Mouse (Mus musculus) heart, embryonic 11.5 days (tissue): Measurements from ENCODE around the gene Pbx3. TPM values are rescaled to one million over a fixed set of nuclear protein-coding genes. Genes with fewer than 3 reads are reported as not detected.

Experiments used
- ATAC-seq: fragments of 200-750 bp; cut with Nextera tagmentation; replicated peaks from 2 replicates; pipeline ENCODE4 v1.8.0; 2017; ENCODE audit warnings: moderate library complexity; ENCODE audit not compliant: insufficient number of reproducible peaks, low FRiP score, low TSS enrichment
- H3K27ac ChIP-seq: fragments of 300-500 bp; sonication (generic); 2 replicates; pipeline ENCODE4 v1.5.1; 2014; ENCODE audit warnings: mild to moderate bottlenecking, low read depth, low read length
- H3K27me3 ChIP-seq: fragments of 300-500 bp; sonication (generic); 2 replicates; pipeline ENCODE4 v1.6.1; 2014; ENCODE audit warnings: mild to moderate bottlenecking, low read length, mixed read lengths; ENCODE audit not compliant: control insufficient read depth, insufficient read depth
- H3K36me3 ChIP-seq: fragments of 300-500 bp; sonication (generic); 2 replicates; pipeline ENCODE4 v1.6.1; 2014; ENCODE audit warnings: mild to moderate bottlenecking, low read length, moderate library complexity, mixed read lengths; ENCODE audit not compliant: control insufficient read depth, insufficient read depth
- H3K4me1 ChIP-seq: fragments of 300-500 bp; sonication (generic); 2 replicates; pipeline ENCODE4 v1.6.1; 2014; ENCODE audit warnings: low read length; ENCODE audit not compliant: control insufficient read depth, insufficient read depth
- H3K4me2 ChIP-seq: fragments of 300-500 bp; sonication (generic); 2 replicates; pipeline ENCODE4 v1.6.1; 2014; ENCODE audit warnings: mild to moderate bottlenecking, moderate library complexity
- H3K4me3 ChIP-seq: fragments of 300-500 bp; sonication (generic); 2 replicates; pipeline ENCODE4 v1.5.1; 2014; ENCODE audit warnings: low read depth, low read length
- H3K9ac ChIP-seq: fragments of 300-500 bp; sonication (generic); 2 replicates; pipeline ENCODE4 v1.6.1; 2014; ENCODE audit warnings: mild to moderate bottlenecking, low read depth, low read length, moderate library complexity
- H3K9me3 ChIP-seq: fragments of 300-500 bp; sonication (generic); replicated peaks from 2 replicates; pipeline ENCODE4 v1.6.1; 2016; ENCODE audit warnings: low read length; ENCODE audit not compliant: control insufficient read depth
- WGBS: fragments of 180-500 bp; shearing (Covaris S2); extraction: QIAGEN DNeasy Blood & Tissue Kit; methylation state at CpG from one replicate; pipeline ENCODE4 v1.1.7; 2014; ENCODE audit not compliant: insufficient replicate concordance; 5-methylcytosine and 5-hydroxymethylcytosine counted together
- polyA plus RNA-seq: library from polyadenylated mRNA; unstranded; fragments of >200 nt; fragmentation: Nextera tagmentation; extraction: Ambion mirVana; gene quantifications from 2 replicates; pipeline ENCODE4 v1.2.1, GENCODE M21; 2014

The Pbx3 gene
- polyA plus RNA-seq, 1 experiment from 2014 or later: 29.1 TPM

DNA sequence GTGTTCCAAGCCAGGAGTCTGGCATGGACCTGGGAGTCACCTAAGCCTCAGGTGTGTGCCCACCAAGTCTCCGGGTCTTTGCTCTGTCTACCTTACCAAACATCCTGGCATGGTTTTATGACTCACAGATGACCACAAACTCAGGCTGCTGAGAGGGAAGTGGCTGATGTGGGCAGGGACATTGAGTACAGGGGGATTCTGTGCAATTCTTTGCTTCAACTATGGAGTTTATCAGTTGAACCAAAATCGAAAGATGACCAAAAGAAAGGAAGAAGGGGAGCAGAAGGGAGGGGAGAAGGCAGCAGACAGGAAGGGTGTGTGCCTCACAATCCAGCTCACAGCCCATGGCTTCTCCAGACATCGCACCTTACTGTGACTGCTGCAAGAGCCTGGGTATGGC lies 210.5 kb downstream of the Pbx3 start:
- no peak for ATAC-seq
- no peaks in the 10 kb centered on the region for H3K36me3 ChIP-seq
- no peak overlapping the region for H3K9ac ChIP-seq
- no peak overlapping the region for H3K4me2 ChIP-seq
- H3K27ac ChIP-seq: no peak overlapping the region
- H3K27me3 ChIP-seq: no peaks in the 10 kb centered on the region
- WGBS: 74% methylated on average over 3 of the region's 3 CpGs
- no peaks in the 10 kb centered on the region for H3K4me1 ChIP-seq
- no peak overlapping the region for H3K4me3 ChIP-seq
- no peaks in the 10 kb centered on the region for H3K9me3 ChIP-seq

GRCm38 (mm10) chr2:34157746-34158145 lies 215.2 kb downstream of the Pbx3 start:
- no peak for ATAC-seq
- H3K9ac ChIP-seq: no peak overlapping the region
- no peak overlapping the region for H3K27ac ChIP-seq
- H3K36me3 ChIP-seq: no peaks in the 10 kb centered on the region
- H3K27me3 ChIP-seq: no peaks in the 10 kb centered on the region
- WGBS: 78% methylated on average over 3 of the region's 3 CpGs
- no peak overlapping the region for H3K4me3 ChIP-seq
- no peaks in the 10 kb centered on the region for H3K4me1 ChIP-seq
- no peaks in the 10 kb centered on the region for H3K9me3 ChIP-seq
- H3K4me2 ChIP-seq: no peak overlapping the region

GRCm38 (mm10) chr2:34154833-34155232 lies 218.1 kb downstream of the Pbx3 start:
- no peak for ATAC-seq
- Histone ChIP-seq H3K9me3 (no peaks in the 10 kb centered on the region), H3K9ac (no peak overlapping the region), H3K4me3 (no peak overlapping the region), H3K36me3 (no peaks in the 10 kb centered on the region), H3K4me2 (no peak overlapping the region), H3K27me3 (no peaks in the 10 kb centered on the region), H3K4me1 (no peaks in the 10 kb centered on the region), H3K27ac (no peak overlapping the region)
- 62% methylated on average over 5 of the region's 5 CpGs for WGBS

GRCm38 (mm10) chr2:34153336-34153735 lies 219.6 kb downstream of the Pbx3 start:
- Histone ChIP-seq H3K36me3 (no peaks in the 10 kb centered on the region), H3K4me3 (no peak overlapping the region), H3K9me3 (no peaks in the 10 kb centered on the region), H3K27me3 (no peaks in the 10 kb centered on the region), H3K4me2 (no peak overlapping the region), H3K9ac (no peak overlapping the region), H3K27ac (no peak overlapping the region), H3K4me1 (no peaks in the 10 kb centered on the region)
- WGBS: 76% methylated on average over 6 of the region's 6 CpGs
- no peak for ATAC-seq

GRCm38 (mm10) chr2:34150560-34150959 lies 222.4 kb downstream of the Pbx3 start:
- Histone ChIP-seq H3K27me3 (no peaks in the 10 kb centered on the region), H3K27ac (no peak overlapping the region), H3K4me3 (no peak overlapping the region), H3K4me1 (no peaks in the 10 kb centered on the region), H3K4me2 (no peak overlapping the region), H3K9ac (no peak overlapping the region), H3K36me3 (no peaks in the 10 kb centered on the region), H3K9me3 (no peaks in the 10 kb centered on the region)
- 80% methylated on average over 4 of the region's 4 CpGs for WGBS
- no peak for ATAC-seq

- Histone ChIP-seq H3K4me1 (no peaks in the 10 kb centered on the region), H3K4me3 (no peak overlapping the region), H3K9me3 (no peaks in the 10 kb centered on the region), H3K27ac (no peak overlapping the region), H3K4me2 (no peak overlapping the region), H3K36me3 (no peaks in the 10 kb centered on the region), H3K9ac (no peak overlapping the region), H3K27me3 (no peaks in the 10 kb centered on the region)
- WGBS: 75% methylated on average over 7 of the region's 7 CpGs
- no peak for ATAC-seq
Measured at GRCm38 (mm10) chr2:34148214-34148613, 224.7 kb downstream of the Pbx3 start.

- WGBS: 88% methylated on average over 14 of the region's 14 CpGs
- no peak for ATAC-seq
- no peak overlapping the region for H3K4me3 ChIP-seq
- no peaks in the 10 kb centered on the region for H3K27me3 ChIP-seq
- H3K27ac ChIP-seq: no peak overlapping the region
- H3K4me2 ChIP-seq: no peak overlapping the region
- H3K9me3 ChIP-seq: no peaks in the 10 kb centered on the region
- H3K4me1 ChIP-seq: no peaks in the 10 kb centered on the region
- no peaks in the 10 kb centered on the region for H3K36me3 ChIP-seq
- no peak overlapping the region for H3K9ac ChIP-seq
Measured at GRCm38 (mm10) chr2:34147476-34147875, 225.5 kb downstream of the Pbx3 start.

- Histone ChIP-seq H3K4me1 (no peaks in the 10 kb centered on the region), H3K9ac (no peak overlapping the region), H3K9me3 (no peaks in the 10 kb centered on the region), H3K27ac (no peak overlapping the region), H3K27me3 (no peaks in the 10 kb centered on the region), H3K4me2 (no peak overlapping the region), H3K4me3 (no peak overlapping the region), H3K36me3 (no peaks in the 10 kb centered on the region)
- ATAC-seq: no peak
- WGBS: 88% methylated on average over 4 of the region's 4 CpGs
Measured at GRCm38 (mm10) chr2:34147036-34147435, 225.9 kb downstream of the Pbx3 start.

- Histone ChIP-seq H3K4me2 (no peak overlapping the region), H3K9ac (no peak overlapping the region), H3K9me3 (no peaks in the 10 kb centered on the region), H3K27me3 (no peaks in the 10 kb centered on the region), H3K4me1 (no peaks in the 10 kb centered on the region), H3K36me3 (no peaks in the 10 kb centered on the region), H3K4me3 (no peak overlapping the region), H3K27ac (no peak overlapping the region)
- 77% methylated on average over 1 of the region's 1 CpGs for WGBS
- ATAC-seq: no peak
Measured at GRCm38 (mm10) chr2:34146431-34146830, 226.5 kb downstream of the Pbx3 start.
